Mouse (Mus musculus) spleen, adult 18-20 months (tissue): ENCODE measurements around the gene Nmur1.

Experiments
- DNase-seq, 2 experiments: peaks; one replicate each; pipeline ENCODE4 v3.0.0; 2022; ENCODE audit warnings: mixed read lengths in 2 of 2

Nmur1 gene

DNA sequence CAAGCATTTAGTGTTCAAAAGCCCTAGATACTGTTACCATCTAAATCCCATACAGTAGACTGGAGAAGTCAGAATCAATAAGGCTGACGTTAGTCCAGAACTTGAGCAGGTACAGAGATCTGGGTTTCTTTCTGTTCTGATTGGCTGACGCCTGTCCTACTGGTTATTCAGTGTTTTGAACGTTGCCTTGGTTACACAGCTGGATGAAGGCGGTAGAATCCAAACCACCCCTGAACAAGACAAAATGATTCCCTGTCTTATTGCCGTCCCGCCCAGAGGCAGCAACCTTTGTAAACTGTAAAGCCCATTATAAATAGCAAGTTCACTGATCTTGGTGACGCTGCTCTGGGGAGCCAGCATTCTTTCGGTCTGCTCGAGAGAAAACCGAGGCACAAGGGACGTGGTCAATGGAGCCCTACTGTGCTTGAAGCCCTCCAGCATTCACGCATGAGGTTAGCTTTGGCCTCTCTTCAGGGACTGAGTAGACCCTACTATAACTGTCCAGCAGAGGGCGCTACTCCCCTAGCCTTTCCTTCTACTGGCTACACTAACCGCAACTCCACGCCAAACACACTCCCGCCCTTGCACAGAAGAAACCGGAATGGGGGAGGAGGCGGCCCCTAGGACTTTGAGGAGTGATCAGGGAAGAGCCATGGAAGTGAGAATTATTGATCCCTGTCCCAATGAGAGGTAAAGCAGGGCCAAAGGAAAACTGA lies 14.3 kb upstream of the Nmur1 start:
- peak; percentile 76 to 91 for DNase-seq

DNA sequence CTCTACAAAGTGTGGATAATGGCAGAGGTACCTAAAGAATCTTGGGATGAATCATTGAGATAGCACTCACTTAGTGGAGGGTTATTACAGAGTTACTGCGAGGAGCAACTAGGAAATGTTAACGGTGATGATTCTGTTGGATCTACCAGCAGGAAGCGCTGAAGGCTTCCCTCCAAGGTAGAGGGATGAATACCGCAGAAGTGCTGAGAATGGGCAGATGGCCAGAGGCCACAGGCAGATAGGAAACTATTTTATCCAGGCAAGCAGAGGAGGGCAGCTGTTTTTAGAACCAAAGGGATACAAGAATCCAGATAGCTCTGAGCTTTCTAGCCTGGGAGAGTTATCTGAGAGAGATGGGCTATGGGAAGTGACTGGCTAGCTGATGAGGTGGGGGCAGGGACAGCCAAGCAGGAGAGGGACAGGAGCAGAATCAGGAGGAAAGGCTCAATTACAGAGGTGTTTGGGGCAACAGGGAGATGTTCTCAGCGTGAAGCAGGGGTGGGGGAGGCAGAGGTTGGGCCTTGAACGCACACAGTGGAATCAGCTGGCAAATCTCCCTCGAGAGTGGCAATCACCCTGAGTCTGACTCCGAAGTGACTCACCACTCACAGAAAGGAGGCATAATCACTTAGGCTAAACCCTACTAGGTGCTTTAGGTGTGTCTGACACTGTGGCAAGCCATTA lies 13.6 kb upstream of the Nmur1 start:
- DNase-seq: no peak

DNA sequence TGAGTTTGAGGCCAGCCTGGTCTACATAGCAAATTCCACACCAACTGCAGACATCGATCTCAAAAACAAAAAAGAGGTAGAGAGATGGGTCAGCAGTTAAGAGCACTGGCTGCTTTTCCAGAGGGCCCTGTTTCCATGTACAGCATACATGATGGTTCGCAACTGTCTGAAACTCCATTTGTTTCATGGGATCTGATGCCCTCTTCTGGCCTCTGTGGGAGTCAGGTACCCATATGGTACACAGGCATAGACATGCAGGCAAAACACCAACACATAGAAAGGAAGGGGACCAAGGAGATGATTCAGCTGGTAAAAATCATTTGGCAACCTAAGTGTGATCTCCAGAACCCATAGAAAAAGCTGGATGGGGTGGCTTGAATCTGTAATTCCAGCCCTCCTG lies 12.5 kb upstream of the Nmur1 start:
- DNase-seq: no peak

DNA sequence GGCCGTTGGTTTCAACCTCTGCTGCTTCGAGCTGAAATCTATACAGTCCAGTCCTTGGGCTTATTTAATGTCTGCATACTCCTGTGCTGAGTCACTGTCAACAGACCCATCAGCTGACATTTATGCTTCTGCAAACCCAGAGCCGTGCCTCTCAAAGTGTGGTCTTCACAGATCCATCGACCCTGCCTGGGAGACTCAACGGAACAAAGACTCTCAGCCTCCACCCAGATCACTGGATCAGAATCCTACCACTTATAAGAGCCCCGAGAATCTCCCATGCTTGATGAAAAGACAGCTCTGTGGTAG lies 11.9 kb upstream of the Nmur1 start:
- no peak for DNase-seq

DNA sequence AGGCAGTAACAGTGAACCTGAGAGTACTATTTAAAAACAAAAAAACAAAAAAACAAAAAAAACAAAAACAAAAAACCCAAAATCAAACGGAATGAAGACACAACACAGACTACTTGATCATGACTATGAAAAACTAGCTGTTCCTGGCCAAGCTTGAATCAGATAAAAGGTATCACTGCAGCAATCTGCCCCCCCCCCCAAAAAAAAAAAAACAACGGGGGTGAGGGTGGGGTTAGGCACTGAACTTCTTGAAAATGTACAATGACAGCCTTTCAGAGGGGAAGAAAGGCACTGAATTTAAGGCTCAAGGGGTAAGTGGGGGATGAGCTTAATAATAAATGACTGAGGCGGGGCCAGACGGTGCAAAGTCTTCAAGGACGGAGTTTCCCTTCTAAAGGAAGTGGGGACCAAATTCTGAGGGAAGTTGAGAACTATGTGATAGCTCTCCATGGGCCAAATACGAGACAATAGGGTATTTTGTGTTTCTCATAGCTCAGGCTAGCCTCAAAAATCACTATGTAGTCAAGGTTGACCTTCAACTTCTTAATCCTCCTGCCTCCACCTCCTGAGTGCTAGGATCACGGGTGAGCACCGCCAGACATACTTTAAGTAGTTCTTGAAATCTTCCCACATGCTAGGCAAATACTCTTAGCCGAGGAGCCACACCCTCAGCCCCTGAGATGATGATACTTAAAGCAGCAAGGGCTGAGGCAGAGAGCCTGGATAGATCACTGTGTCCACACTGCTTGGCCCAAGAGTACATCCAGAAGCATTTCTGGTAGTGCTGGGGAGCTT lies 11.4 kb upstream of the Nmur1 start:
- no peak for DNase-seq

DNA sequence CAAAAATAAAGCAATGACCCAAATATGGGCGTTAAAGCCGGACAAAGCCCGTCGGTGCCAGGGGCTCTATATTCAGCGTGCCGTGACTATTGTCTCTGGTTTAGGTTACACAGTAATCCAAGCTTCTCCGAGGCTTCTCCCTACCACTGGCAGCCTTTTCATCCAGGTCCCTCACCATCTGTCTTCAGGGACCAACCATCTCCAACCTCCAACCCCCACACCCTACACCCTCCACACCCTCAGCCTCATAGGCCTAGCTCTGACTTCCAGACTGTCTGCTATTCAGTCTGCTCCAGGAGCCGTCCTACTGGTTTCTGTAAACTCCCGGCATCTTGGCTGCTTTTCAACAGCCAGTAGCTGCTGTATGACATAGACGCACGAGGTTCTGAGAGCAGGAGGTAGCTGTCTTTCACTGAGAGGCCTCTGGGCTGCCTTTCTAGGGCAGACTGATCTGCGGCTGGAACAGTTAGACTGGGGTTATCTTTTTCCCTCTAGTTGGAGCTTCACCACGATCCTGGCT lies 9.3 kb upstream of the Nmur1 start:
- no peak for DNase-seq

DNA sequence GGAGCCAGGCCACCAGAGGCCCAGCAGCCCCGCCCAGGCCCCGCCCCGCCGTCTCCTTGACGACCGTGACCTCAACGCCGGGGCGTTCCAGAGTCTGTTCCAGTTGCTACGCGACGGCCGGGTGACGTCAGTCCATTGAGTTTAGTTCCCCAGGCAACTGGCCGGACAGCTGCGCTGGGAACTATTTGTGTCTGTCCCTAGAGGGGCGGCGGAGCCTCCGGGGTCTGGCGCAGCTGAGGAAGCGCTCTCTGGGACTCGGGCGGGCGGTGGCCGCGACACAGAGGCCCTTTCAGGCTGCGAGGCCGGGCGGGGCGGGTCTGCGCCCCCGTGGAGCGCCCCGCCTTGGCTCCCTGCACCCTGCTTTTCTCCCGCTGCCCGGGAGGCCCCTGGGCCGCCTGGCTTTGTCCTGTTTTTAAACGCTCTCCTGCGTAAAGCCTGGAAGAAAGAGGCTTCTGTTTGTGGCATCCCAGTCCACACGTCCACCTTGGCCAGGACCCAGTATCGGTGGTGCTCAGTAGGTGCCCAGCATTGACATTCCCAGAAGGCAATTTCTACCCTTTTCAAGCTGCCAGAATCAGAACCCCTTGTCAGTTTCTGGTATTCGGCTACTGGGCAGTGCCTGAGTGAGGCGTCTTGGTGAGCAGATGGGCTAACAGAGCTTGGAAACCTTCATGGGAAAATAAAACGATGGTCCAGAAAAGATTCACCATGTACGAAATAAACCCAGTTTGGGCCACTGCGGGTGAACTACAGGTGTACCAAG lies 8.6 kb upstream of the Nmur1 start:
- DNase-seq: peak; percentile 99

DNA sequence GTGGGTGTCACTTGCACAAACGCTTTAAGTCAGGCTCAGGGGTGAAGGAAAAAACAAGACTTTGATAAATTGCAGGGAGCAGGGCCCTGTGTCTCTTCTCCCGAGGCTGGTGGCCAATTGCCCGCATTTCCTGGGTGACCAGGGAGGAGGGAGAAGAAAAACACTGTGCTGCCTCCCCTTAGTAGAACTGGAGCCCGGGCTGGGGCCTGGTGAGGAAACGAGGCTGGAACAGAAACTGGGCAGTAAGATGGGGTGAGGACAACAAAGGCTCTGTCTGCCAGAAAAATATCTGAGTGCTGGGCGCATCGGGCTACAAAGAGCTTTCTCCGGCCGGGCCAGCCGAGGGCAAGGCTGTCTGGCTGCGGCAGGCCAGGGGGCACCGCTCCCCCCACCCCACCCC lies 8.0 kb upstream of the Nmur1 start:
- no peak for DNase-seq

DNA sequence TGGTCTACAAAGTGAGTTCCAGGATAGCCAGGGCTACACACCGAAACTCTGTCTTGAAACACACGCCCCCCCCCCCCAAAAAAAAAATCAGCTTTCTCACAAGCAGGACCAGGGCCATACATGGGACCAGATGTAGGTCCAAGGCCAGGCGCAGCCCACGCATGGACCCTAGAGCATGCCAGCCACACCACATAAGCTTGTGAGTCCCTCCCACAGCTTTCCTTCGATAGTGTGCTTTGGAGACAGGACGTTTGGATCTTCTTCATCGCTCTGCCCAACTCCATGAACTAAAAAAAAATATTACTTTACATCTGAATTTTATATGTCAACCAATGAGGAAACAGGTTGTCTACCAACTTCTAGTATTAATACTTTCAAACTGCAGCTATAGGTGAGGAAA lies 7.3 kb upstream of the Nmur1 start:
- no peak for DNase-seq

DNA sequence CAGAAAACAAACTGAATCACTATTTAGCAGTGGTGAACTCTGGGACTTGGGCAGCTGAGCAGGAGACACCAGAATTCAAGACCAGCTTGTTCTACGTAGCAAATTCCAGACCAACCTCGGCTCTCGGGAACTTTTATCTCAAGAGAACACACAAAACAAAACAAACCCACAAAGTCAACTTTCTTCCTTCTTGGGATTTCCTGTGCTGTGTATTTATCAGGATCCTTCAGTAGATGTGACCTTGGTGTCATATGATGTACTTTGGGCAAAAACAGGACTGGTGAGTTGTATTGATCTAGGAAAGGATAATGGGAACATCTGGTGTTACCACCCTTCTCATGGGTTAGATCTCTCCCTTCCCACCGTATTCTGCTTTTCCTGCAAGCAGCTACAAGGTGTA lies 6.8 kb upstream of the Nmur1 start:
- no peak for DNase-seq

DNA sequence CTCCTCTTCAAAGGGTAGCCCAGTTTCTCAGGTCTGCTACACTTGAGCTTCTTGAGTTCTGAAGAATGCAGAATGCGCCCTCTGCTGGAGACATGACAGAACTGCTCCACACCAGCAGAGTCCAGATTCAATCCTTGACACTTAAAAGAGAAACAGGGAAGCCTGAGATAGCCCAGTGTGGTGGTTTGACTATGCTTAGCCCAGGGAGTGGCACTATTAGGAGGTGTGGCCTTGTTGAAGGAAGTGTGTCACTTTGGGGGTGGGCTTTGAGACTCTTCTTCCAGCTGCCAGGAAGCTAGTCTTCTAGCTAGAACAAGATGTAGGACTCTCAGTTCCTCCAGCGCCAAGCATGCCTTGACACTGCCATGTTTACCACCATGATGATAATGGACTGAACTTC lies 4.0 kb upstream of the Nmur1 start:
- peak; percentile 53 to 73 for DNase-seq

DNA sequence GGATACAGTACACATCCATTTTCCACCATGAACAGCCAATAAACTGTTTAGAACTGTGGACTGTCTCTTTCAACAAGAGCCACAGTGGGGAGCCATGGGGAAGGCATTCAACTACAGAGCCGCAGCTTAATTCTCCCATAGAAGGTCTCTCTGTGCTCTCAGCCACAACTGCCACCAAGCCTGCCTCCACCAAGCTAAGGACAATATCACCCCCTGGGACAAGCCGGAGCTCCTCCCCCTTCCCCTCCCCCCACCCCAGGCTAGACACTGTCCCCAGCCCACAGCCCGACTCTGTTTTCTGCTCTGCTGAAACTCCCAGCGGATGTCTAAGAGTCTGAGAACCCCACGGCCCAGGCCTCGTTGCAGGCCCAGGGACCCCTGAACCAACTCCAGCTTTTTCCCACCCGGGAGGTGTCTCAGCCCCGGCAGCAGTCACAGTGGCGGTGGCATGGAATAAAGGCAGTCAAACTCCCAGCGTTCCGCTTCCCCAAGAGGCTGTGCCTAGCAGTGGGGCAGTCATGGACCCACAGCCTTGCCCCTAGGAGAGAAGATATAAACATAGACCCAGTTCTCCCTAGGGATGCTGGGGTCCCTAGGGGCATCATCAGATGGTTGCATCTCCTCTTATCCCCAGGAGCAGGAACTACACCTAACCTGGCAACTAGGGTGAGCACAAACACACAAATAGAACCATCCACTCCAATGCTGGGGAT lies 1.0 kb downstream of the Nmur1 start:
- DNase-seq: no peak

DNA sequence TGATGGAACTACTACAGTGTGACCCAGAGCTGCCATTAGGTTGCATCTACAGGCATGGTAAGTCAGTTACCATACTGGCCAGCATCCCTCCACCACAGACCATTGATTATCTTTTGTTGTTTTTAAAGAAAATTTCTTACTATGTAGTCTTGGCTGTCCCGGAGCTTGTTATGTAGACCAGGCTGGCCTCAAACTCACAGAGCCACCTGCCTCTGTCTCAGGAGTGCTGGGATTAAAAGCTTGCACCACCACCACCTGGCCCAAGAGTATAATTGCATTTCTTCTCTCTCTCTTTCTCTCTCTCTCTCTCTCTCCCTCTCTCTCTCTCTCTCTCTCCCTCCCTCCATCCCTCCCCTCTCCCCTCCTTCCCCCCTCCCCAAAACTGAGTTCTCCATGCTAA lies 1.7 kb downstream of the Nmur1 start:
- no peak for DNase-seq

DNA sequence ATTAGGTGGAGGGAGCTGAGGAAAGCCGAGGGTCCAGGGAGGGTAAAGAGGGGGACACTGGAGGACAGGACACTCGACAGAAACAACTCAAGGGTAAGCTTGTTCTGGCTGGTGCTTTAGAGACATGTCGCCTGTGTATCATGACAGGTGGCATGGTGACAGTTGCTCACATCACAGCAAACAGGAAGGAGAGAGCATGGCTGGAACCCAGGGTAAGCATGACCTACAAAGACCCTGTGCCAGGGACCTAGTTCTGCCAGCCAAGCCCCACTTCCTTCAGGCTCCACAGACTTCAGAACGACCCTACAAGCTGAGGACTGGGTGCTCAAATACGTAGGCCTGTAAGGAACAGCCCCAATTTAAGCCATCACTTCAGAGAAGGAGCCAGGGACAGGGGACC lies 2.1 kb downstream of the Nmur1 start:
- no peak for DNase-seq

DNA sequence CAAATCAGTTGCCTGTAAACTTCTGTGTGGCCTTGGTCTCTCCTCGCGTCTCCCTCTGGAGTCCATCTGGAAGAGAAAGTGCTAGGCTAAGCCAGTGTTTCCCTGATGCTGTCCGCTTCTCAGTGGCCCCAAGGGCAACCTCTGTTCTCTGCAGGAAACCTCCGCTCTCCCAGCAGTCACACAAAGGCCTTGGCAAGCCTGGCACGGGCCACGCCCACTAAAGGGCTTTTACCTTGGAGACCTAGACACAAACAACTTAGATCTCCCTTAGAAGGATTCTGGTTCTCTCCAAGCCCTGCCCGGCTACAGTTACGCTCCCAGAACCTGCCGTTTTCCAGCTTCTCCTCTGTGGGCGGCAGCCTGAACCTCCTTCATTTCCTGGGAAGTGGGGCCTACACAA lies 5.0 kb downstream of the Nmur1 start:
- no peak for DNase-seq

DNA sequence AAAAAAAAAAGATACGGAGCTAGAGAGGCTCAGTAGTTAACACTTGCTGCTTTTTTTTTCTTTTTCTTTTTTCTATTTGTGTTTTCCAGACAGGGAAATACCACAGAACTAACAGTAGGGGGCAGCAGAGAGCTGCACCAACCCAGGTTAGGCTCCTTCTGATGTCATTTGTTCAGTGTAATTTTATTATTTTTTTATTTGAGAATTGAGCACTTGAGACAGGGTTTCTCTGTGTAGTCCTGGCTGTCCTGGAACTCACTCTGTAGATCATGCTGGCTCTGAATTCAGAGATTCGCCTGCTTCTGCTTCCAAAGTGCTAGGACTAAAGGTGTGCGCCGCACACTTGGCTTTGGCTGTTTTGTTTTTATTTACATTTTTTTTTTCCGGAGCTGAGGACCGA lies 9.7 kb downstream of the Nmur1 start:
- no peak for DNase-seq

DNA sequence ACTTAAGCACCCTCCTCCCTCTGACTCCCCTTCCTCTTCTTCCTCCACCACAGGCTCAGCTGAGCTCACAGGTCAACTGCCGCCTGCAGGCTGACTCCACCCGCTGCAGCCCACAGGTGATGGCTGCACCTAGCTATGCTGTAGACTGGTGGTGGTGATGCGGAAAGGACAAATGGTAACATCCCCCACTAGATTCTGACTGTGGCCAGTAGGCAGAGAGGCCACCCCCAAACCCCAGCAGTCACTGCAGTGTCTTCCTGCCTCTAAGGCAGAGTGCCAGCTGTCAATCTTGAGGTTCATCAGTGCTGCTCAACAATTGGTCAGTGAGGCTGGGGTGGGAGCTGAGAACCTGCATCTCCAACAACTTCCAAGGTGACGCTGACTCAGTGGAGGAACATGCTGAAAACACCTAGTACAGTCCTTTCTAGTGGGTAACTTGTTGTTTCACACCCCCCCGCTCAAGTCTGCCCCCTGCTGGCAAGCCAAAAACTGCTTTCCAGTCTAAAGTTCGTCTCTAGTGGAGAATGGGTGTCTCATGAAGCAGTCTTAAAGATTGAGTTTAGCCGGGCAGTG lies 10.3 kb downstream of the Nmur1 start:
- peak; percentile 31 to 52 for DNase-seq

DNA sequence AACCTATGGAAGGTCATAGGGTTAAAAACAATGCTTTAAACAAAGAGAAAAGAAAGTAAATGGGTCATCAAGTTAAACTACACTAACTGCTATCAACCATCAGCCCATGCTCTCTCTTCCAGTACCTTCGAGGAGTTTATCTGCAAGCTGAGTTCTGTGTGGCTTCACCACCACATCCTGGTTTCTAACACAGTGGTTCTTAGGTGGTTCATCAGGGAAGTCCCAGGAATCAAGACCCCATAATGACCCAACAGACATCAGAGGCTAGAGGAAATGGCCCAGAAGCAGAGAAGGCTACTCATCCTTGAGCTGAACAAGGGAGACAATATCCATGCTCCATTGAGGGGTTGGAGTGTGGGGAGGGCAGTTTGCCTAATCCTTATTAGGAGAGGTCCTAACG lies 10.9 kb downstream of the Nmur1 start:
- no peak for DNase-seq

DNA sequence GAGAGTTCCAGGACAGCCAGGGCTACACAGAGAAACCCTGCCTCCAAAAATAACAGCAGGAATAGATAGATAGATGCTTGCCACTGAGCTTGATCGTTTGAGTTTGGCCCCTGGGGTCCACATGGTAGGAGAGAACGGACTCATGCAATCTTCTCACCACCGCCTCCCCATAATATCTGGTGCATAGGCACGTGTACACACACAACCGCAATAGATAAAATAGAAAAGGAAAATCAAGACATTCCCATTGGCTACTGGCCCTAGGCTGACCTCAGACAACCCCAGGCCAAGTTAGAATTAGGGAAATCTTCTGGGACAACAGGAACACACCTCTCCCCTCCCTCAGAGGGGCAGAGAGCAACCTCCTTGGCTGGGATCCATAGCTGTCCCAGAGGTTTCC lies 11.3 kb downstream of the Nmur1 start:
- no peak for DNase-seq

DNA sequence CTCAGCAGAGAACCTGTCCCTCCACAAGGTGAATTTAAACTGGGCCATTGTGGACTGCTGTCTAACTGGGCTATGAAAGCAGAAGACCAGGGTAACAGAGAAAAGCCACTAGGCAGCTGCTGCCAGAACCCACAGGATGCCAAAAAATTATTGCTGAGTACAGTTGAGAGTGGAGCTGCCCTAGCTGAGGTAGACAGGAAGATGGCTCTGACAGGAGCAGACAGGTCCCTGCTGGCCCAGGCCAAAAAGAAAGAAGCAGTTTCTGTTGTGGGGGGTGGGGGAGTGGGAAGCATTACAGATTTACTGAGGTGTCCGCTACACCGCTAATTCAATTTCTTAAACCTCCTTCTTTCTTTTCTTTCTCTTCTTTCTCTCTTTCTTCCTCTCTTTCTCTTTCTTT lies 16.6 kb downstream of the Nmur1 start:
- DNase-seq: no peak

DNA sequence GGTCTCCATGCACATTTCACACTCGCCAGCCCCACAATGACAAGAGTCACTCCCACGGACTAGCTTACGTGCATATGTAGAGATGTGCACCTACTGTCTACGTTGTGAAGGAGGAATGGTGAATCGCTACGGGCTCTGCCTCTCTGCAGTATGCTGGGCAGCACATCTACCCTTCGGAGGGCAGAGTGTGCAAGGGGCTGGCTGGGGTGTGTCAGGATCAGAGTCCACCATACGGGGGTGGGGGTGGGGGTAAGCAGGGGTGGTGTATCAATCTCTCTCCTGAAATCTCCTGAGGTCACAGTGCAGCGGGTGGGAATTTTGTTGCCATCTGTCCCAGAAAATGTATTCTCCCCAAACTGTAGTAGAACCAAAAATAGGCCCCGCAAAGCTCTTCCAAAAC lies 17.5 kb downstream of the Nmur1 start:
- no peak for DNase-seq

DNA sequence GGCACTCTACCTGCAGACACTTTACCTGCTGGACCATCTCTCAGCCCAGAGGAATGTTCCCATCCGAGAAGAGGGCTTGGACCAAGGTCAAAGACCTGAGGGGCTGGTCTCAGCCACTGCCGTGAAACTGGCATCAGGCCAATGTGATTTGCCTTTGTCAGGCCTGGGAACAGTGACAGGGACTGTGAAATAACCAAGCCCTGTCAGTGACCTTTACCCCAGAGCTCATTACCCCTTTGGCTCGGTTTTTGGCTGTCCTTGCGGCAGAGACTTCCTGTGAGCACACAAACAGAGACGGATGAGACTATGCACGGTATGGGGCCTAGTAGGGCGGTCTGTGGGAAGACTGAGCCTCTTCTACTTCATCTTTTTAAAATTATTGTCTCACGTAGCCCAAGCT lies 19.1 kb downstream of the Nmur1 start:
- DNase-seq: no peak
